Mouse (Mus musculus) kidney, postnatal 14 days (tissue): ENCODE data around the gene Gm4340.
"Not testable (repeated sequence)": the region's sequence is repeated elsewhere in the genome, so short reads cannot be mapped to it uniquely, and the experiment has no call there.

ENCODE experiments used
- DNase-seq: peaks from one replicate; pipeline ENCODE4 v3.0.0; 2022; ENCODE audit warnings: mixed read lengths

The Gm4340 gene

DNA sequence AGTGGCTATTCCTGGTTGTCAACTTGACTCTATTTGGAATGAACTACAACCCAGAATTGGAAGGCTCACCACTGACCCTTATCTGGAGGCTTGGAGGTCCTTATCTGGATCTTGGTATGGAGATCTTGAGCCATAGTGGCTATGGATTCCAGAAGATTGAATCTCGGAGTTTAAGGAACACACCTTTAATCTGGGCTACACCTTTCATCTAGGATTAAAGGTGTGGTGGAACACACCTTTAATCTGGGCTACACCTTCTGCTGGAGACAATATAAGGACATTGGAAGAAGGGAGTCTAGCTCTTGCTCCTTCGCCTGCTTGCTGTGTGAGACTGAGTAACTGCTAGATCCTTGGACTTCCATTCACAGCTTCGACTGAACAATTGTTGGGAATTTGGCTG is at the start of gene Gm4340:
Gm4340 (plus strand) TSS at position 301 of the 400 bp plus-strand sequence.
- DNase-seq: not testable (repeated sequence)

DNA sequence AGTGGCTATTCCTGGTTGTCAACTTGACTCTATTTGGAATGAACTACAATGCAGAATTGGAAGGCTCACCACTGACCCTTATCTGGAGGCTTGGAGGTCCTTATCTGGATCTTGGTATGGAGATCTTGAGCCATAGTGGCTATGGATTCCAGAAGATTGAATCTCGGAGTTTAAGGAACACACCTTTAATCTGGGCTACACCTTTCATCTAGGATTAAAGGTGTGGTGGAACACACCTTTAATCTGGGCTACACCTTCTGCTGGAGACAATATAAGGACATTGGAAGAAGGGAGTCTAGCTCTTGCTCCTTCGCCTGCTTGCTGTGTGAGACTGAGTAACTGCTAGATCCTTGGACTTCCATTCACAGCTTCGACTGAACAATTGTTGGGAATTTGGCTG is 42.6 kb upstream of the Gm4340 start, which contains the start of gene Gm6763:
Gm6763 (plus strand) TSS at position 301 of the 400 bp plus-strand sequence.
- DNase-seq: not testable (repeated sequence)

GRCm38 (mm10) chr10:104159706-104160105 is 34.1 kb upstream of the Gm4340 start, which contains the start of gene Gm8764:
TSS of gene Gm8764 (plus strand) at chr10:104160006.
- DNase-seq: not testable (repeated sequence)

GRCm38 (mm10) chr10:104168215-104168614 is 25.6 kb upstream of the Gm4340 start, which contains the start of gene Gm21304:
TSS of gene Gm21304 (plus strand) at chr10:104168515.
- DNase-seq: not testable (repeated sequence)

DNA sequence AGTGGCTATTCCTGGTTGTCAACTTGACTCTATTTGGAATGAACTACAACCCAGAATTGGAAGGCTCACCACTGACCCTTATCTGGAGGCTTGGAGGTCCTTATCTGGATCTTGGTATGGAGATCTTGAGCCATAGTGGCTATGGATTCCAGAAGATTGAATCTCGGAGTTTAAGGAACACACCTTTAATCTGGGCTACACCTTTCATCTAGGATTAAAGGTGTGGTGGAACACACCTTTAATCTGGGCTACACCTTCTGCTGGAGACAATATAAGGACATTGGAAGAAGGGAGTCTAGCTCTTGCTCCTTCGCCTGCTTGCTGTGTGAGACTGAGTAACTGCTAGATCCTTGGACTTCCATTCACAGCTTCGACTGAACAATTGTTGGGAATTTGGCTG is 17.1 kb upstream of the Gm4340 start, which contains the start of gene Gm21312:
Gm21312 (plus strand) TSS at position 301 of the 400 bp plus-strand sequence.
- not testable (repeated sequence) for DNase-seq

GRCm38 (mm10) chr10:104185233-104185632 is 8.6 kb upstream of the Gm4340 start, which contains the start of gene Gm20765:
TSS of gene Gm20765 (plus strand) at chr10:104185533.
- DNase-seq: not testable (repeated sequence)

DNA sequence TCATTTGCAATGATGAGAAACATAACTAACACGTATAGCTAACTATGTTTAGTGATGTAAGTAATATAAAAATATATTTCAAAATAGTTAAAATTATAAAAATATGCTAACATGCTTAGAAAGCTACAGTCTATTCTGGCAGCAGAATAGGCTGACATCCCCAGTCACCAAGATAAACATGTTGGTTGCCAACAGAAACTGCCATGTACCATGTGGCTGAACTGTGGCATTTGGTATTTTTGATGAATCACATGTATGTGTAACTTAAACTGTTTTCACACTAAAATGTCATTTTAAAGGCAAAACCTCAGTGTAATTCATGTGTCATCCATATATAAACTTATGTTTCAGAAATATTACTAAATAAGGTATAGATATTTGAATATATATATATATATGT is 15.8 kb downstream of the Gm4340 start:
- no peak for DNase-seq

DNA sequence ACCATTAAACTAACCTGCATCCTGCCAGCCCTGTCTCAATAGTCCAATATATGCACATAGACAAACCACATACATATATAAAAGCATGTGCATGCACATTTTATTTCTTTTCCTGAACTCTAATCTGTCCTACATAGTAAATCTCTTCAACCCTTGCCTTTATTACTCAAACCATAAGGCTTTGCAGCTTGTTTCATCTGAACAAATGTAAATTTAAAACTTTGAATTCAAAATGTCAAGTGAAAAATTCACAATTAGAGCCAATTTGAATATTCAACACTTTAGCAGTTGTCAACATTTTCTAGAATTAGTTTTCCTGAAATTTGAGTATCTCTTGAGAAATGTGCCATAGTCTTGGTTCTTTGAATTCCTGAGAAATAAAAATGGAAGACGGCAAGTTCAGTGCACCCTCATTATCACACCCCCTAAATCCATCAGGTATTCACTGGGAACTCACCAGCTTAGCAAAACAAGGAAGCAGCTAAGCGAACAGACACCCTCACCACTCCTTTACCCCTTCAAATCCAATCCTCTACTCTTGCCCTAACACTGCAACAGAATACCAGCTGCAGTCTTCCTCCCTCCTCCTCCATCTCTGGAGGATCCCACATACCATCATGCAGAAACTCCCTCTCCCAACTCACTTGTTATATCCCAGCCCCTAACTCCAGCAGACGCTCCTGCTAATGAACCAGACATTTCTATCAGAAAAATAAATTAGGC is 16.6 kb downstream of the Gm4340 start:
- DNase-seq: no peak

- DNase-seq: no peak
Measured at GRCm38 (mm10) chr10:104214527-104214926, 20.7 kb downstream of the Gm4340 start.

DNA sequence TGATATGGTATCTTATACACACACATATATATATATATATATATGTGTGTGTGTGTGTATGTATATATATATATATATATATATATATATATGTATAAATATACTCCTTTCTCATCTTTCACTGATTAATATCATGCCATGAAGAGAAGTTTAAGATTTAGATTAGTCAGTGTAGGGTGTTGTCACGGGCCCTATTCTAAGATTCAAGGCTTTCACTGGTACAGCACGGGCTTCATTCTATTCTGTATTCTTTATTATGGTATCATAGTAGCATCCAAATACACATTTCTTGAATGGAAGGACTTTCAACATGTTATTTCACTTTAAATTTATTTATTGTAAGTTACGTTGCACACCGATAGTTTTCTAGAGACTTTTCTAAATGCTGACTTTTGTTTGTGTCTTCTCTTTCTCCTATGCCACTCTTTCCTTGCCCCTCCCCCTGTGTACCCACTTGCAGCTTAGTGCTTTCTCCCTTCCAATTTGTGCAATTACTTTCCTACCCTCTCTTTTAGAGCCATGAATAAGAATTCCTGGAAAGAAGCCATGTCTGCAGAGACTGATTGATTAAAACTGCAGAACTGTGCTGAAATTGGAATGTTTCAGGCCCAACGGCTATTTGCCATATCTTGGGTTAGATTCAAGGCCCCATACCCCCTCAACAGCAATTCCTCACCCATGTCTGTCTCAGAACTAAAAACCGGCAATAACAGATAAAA is 26.6 kb downstream of the Gm4340 start:
- DNase-seq: no peak
